Mouse (Mus musculus): Measurements from ENCODE around the gene Plet1. TPM values are rescaled to one million over a fixed set of nuclear protein-coding genes. Genes with fewer than 3 reads are reported as not detected.

The Plet1 gene
- polyA plus RNA-seq, 1 experiment from 2014 or later, result 0.58 TPM

- 15% methylated on average over 6 of the region's 6 CpGs for WGBS
- no peak for ATAC-seq
- Histone ChIP-seq H3K27ac (0 out of 2 replicates have a peak overlapping the region, but pooled peaks have one; percentile 4), H3K27me3 (no peaks in the 10 kb centered on the region), H3K9me3 (no peaks in the 10 kb centered on the region), H3K4me1 (replicated peaks) (peaks cover 24% of the 10 kb centered on the region), H3K4me2 (replicated peaks) (0 out of 2 replicates have a peak overlapping the region, but pooled peaks have one; percentile 6), H3K9ac (replicated peaks) (0 out of 2 replicates have a peak overlapping the region, but pooled peaks have one; percentile 5), H3K36me3 (no peaks in the 10 kb centered on the region), H3K4me3 (replicated peaks) (no peak overlapping the region)
Observed at GRCm38 (mm10) chr9:50496546-50496945, 2.2 kb downstream of the Plet1 start.

DNA sequence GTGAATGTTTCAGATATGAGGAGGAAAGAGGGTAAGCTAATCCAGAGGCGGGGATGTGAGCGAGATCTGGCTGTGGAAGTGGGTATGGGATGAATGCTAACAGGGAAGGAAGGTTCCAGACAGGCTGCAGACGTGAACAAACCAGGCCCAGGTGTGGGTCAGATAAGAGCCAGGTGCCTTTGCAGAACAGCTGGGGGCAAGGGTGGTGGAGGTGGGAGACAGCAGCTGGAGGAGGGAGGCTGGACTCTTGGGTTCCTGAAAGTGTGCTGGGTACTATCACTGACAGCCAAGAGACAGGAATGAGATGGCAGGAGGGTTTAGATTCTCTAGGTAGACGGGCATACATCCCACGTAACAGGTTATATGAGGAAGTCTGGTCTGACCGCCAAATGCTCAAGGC is 2.8 kb downstream of the Plet1 start:
- Histone ChIP-seq H3K9ac (replicated peaks) (no peak overlapping the region), H3K4me3 (replicated peaks) (no peak overlapping the region), H3K27me3 (no peaks in the 10 kb centered on the region), H3K36me3 (no peaks in the 10 kb centered on the region), H3K4me2 (replicated peaks) (no peak overlapping the region), H3K4me1 (replicated peaks) (peaks cover 24% of the 10 kb centered on the region), H3K9me3 (no peaks in the 10 kb centered on the region), H3K27ac (no peak overlapping the region)
- no peak for ATAC-seq
- 80% methylated on average over 6 of the region's 6 CpGs for WGBS

DNA sequence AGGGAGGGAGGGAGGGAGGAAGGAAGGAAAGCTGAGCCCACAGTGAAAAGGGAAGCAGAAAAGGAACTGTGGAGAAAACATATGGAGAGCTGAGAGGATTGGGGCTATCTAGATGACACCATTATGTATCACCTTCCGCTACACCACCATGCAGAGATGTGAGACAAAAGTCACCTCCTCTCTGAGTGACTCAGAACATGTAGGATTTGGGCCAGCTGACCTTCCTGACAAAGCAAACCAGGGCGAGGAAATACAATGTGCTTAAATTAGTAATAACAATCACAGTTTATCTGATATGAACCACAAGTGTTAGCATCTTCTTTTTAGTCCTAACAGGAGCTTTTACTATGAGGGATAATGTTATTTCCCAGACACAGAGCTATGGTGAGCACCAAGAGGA is 3.2 kb downstream of the Plet1 start:
- WGBS, result 90% methylated on average over 2 of the region's 2 CpGs
- Histone ChIP-seq H3K9me3 (no peaks in the 10 kb centered on the region), H3K27ac (no peak overlapping the region), H3K4me3 (replicated peaks) (no peak overlapping the region), H3K36me3 (no peaks in the 10 kb centered on the region), H3K9ac (replicated peaks) (no peak overlapping the region), H3K4me2 (replicated peaks) (no peak overlapping the region), H3K4me1 (replicated peaks) (peaks cover 24% of the 10 kb centered on the region), H3K27me3 (no peaks in the 10 kb centered on the region)
- no peak for ATAC-seq

- Histone ChIP-seq H3K4me3 (replicated peaks) (no peak overlapping the region), H3K27me3 (no peaks in the 10 kb centered on the region), H3K4me1 (replicated peaks) (peaks cover 24% of the 10 kb centered on the region), H3K9me3 (no peaks in the 10 kb centered on the region), H3K36me3 (no peaks in the 10 kb centered on the region), H3K9ac (replicated peaks) (no peak overlapping the region), H3K27ac (no peak overlapping the region), H3K4me2 (replicated peaks) (no peak overlapping the region)
- no peak for ATAC-seq
- WGBS, result 84% methylated on average over 16 of the region's 16 CpGs
Observed at GRCm38 (mm10) chr9:50498815-50499214, 4.5 kb downstream of the Plet1 start.

DNA sequence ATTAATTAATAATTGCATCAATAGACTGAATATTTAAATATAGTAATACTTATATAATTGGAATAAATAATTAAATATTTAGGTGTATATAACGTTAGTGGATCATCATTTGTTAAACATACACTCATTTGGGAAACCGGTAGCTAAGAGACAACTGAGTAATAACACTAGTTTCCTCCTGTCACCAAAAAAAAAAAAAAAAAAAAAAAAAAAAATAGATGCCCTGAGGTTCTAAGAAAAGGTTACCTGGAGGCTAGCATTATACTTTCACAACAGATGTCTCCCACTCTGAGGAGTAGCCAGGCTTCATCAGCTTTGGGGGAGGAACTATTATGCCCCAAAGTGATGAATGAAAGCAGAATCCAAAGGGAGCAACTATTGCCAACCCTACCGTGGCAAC is 5.5 kb downstream of the Plet1 start:
- Histone ChIP-seq H3K9ac (replicated peaks) (no peak overlapping the region), H3K4me1 (replicated peaks) (peaks cover 24% of the 10 kb centered on the region), H3K36me3 (no peaks in the 10 kb centered on the region), H3K4me3 (replicated peaks) (no peak overlapping the region), H3K27me3 (no peaks in the 10 kb centered on the region), H3K4me2 (replicated peaks) (peak overlapping the region; percentile 54; the same call in 1 of the 2 replicates), H3K27ac (no peak overlapping the region), H3K9me3 (no peaks in the 10 kb centered on the region)
- ATAC-seq, result no peak
- WGBS, result 91% methylated on average over 3 of the region's 3 CpGs

DNA sequence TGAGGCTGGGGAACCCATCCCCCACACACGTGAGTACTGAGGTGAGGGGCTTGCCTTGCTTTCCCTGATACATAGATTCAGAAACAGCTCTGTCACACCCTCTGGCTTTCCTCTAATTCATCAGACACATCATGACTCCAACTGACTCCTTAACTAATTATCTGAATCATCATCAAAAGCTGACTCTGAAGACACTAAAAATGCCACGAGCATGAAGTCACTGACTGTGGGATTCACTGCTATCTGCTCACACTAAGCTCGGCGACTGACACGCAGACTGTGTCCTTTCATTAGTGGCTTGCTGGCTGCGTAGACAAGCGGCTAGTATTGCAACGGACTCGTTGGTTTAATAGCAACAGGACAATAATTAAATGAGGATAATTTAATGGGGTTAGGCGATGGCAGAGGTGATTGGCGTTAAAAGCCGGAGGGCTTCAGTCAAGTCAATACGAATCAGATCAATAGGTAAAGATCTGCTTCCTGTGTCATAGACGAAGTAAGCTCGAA is 6.2 kb downstream of the Plet1 start:
- H3K9ac ChIP-seq (replicated peaks), result peak overlapping the region; percentile 59
- ATAC-seq, result no peak
- 70% methylated on average over 15 of the region's 15 CpGs for WGBS
- H3K4me1 ChIP-seq (replicated peaks), result peaks cover 23% of the 10 kb centered on the region
- no peaks in the 10 kb centered on the region for H3K36me3 ChIP-seq
- H3K4me2 ChIP-seq (replicated peaks), result peak overlapping the region; percentile 54
- H3K9me3 ChIP-seq, result no peaks in the 10 kb centered on the region
- H3K4me3 ChIP-seq (replicated peaks), result peak overlapping the region; percentile 33
- peak overlapping the region; percentile 63; the same call in 1 of the 2 replicates for H3K27ac ChIP-seq
- H3K27me3 ChIP-seq, result no peaks in the 10 kb centered on the region

DNA sequence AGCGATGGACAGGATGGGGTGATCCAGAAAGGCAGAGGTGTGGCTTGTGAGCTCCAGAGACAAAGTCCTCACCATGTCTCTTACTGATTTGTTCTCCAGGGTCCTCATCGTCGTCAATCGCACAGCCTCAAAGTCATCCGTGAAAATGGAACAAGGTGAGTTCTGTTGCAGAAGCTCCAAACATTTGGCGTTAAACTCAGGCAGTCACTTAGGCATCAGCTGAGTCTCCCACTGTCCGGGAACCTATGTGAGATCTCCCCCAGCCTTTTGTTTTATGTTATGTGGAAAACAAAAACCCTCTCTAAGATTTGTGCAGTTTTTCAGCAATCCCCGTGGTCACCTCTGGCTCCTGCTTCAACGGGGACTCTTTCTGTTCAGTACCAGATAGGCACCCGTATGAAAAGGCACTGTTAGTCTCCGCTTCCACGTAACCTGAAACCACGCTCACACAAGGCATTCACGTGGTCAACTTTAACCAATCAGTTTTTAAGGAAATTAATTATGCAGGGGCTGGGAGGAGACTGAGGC is 6.7 kb downstream of the Plet1 start:
- Histone ChIP-seq H3K27me3 (no peaks in the 10 kb centered on the region), H3K27ac (peak overlapping the region; percentile 63; the same call in 1 of the 2 replicates), H3K4me3 (replicated peaks) (peak overlapping the region; percentile 33), H3K9me3 (no peaks in the 10 kb centered on the region), H3K36me3 (no peaks in the 10 kb centered on the region), H3K4me1 (replicated peaks) (peaks cover 18% of the 10 kb centered on the region), H3K9ac (replicated peaks) (peak overlapping the region; percentile 59), H3K4me2 (replicated peaks) (peak overlapping the region; percentile 54)
- ATAC-seq, result peak; percentile 83
- 34% methylated on average over 14 of the region's 14 CpGs for WGBS

- no peaks in the 10 kb centered on the region for H3K9me3 ChIP-seq
- H3K27me3 ChIP-seq, result no peaks in the 10 kb centered on the region
- no peak overlapping the region for H3K27ac ChIP-seq
- 89% methylated on average over 3 of the region's 3 CpGs for WGBS
- H3K9ac ChIP-seq (replicated peaks), result no peak overlapping the region
- no peak overlapping the region for H3K4me2 ChIP-seq (replicated peaks)
- no peak for ATAC-seq
- peaks cover 6% of the 10 kb centered on the region; the same call in 1 of the 2 replicates for H3K4me1 ChIP-seq (replicated peaks)
- H3K36me3 ChIP-seq, result no peaks in the 10 kb centered on the region
- no peak overlapping the region for H3K4me3 ChIP-seq (replicated peaks)
Observed at GRCm38 (mm10) chr9:50502949-50503348, 8.6 kb downstream of the Plet1 start.

- Histone ChIP-seq H3K4me3 (replicated peaks) (no peak overlapping the region), H3K4me1 (replicated peaks) (peaks cover 6% of the 10 kb centered on the region; the same call in 1 of the 2 replicates), H3K36me3 (no peaks in the 10 kb centered on the region), H3K27ac (no peak overlapping the region), H3K9me3 (no peaks in the 10 kb centered on the region), H3K4me2 (replicated peaks) (no peak overlapping the region), H3K9ac (replicated peaks) (no peak overlapping the region), H3K27me3 (no peaks in the 10 kb centered on the region)
- WGBS, result 62% methylated on average over 6 of the region's 6 CpGs
- no peak for ATAC-seq
Observed at GRCm38 (mm10) chr9:50505405-50505804, 11.1 kb downstream of the Plet1 start.

DNA sequence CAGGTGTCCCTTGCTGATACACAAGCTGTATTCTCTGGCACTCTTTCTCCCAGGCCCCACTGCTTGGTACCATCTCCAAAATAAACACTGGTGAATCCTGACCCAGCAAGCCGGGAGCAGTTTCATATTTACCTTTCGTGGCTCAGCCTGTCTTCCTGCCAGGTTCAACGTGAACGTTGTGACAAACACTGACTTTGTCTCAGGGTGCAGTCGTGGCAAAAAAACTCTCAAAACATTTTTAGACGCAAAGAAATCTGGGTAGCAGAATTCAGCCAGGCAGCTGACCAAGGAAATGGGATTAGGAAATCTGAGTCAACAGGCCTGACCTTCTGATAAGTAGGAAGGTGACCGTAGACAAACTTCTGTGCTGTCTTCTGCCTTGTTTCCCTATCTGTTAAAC is 13.2 kb downstream of the Plet1 start:
- no peak for ATAC-seq
- H3K9ac ChIP-seq (replicated peaks), result no peak overlapping the region
- no peaks in the 10 kb centered on the region for H3K9me3 ChIP-seq
- H3K27ac ChIP-seq, result no peak overlapping the region
- WGBS, result 83% methylated on average over 7 of the region's 7 CpGs
- no peaks in the 10 kb centered on the region for H3K27me3 ChIP-seq
- no peaks in the 10 kb centered on the region for H3K4me1 ChIP-seq (replicated peaks)
- H3K36me3 ChIP-seq, result no peaks in the 10 kb centered on the region
- no peak overlapping the region for H3K4me2 ChIP-seq (replicated peaks)
- H3K4me3 ChIP-seq (replicated peaks), result no peak overlapping the region

DNA sequence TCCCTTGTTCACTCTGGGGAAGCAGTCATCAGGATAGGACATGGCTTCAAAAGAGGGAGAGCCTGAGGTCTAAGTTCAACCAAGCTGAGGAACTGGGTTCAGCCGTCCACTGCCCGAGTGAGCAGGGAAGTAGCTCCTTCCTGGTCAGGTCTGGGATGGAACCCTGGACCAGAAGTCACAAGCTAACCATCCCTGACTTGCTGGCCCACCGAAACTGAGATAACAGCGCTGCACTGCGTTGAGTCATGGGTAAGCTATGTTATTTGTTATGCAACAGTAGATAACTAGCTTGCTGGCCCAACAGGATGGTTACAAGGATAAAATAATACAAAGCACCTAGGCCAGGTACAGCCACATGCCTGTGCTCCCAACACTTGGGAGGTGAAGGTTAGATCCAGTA is 21.1 kb downstream of the Plet1 start:
- Histone ChIP-seq H3K27ac (no peak overlapping the region), H3K9ac (replicated peaks) (no peak overlapping the region), H3K4me3 (replicated peaks) (no peak overlapping the region), H3K36me3 (peaks cover under 1% of the 10 kb centered on the region; the same call in 1 of the 2 replicates), H3K9me3 (no peaks in the 10 kb centered on the region), H3K27me3 (no peaks in the 10 kb centered on the region), H3K4me2 (replicated peaks) (no peak overlapping the region), H3K4me1 (replicated peaks) (no peaks in the 10 kb centered on the region)
- ATAC-seq, result no peak
- 94% methylated on average over 5 of the region's 5 CpGs for WGBS

- no peaks in the 10 kb centered on the region for H3K27me3 ChIP-seq
- whole genome bisulfite sequencing, result 17% methylated on average over 2 of the region's 2 CpGs
- no peak for ATAC-seq
- no peak overlapping the region for H3K9ac ChIP-seq (replicated peaks)
- H3K4me3 ChIP-seq (replicated peaks), result no peak overlapping the region
- no peak overlapping the region for H3K4me2 ChIP-seq (replicated peaks)
- H3K4me1 ChIP-seq (replicated peaks), result no peaks in the 10 kb centered on the region
- H3K36me3 ChIP-seq, result peaks cover 7% of the 10 kb centered on the region; the same call in 1 of the 2 replicates
- no peak overlapping the region for H3K27ac ChIP-seq
- no peaks in the 10 kb centered on the region for H3K9me3 ChIP-seq
Observed at GRCm38 (mm10) chr9:50518781-50519180, 24.5 kb downstream of the Plet1 start.

DNA sequence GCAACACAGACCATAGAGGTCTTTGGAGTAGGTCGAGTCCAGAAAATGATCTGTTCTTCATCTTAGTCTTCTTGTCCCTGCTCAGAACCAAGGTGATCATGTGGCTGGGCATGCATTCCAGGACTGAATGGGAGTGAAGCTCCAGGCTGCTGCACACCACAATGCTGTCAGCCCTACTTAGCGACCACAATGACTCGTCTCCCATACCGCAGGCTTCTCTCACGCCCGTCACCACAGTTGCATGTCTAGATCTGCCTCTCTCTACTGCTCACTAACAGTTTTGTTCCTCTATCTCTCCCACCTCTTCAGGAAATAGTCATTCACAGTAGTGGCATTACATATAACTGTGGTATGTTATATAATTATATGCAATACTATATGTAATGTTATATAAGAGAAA is 26.4 kb downstream of the Plet1 start:
- WGBS, result 88% methylated on average over 6 of the region's 6 CpGs
- Histone ChIP-seq H3K4me1 (replicated peaks) (no peaks in the 10 kb centered on the region), H3K27me3 (no peaks in the 10 kb centered on the region), H3K4me2 (replicated peaks) (no peak overlapping the region), H3K9ac (replicated peaks) (no peak overlapping the region), H3K27ac (no peak overlapping the region), H3K36me3 (peaks cover 17% of the 10 kb centered on the region), H3K9me3 (no peaks in the 10 kb centered on the region), H3K4me3 (replicated peaks) (no peak overlapping the region)
- no peak for ATAC-seq

All from midbrain, embryonic 13.5 days (tissue).